Mouse (Mus musculus) liver, adult 2 months (tissue): ENCODE data around the gene Ripk3.
A peak's percentile ranks its signal among the peaks of the same experiment; 100 is the strongest.

Experiments
- CTCF ChIP-seq: fragments of 200-500 bp; IDR thresholded peaks from 2 replicates; pipeline ENCODE4 v1.5.1; 2011; ENCODE audit warnings: low read depth, low read length, control low read depth
- POLR2A ChIP-seq: fragments of 200-500 bp; IDR thresholded peaks from 2 replicates; pipeline ENCODE4 v1.6.1; 2011; ENCODE audit warnings: low read length, control low read depth; ENCODE audit not compliant: insufficient read depth; ENCODE audit errors: extremely low read depth

DNA sequence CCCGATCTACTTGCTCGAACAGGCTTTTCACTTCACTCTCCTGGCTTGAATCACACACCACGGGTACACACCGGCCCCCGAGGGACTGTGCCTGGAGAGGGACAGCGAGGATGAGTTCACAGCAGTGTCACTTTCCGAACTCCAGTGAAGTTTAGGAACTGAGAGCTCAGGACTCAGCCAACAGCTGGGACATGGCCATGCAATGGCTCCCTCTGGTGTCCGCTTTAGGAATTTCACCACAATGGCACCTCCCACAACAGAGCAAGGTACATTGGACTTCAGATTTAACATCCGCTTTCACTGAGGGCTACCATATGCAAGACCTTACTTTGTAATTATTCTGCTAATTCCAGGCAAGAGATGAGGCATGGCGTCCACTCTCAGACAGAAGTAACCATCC lies 45.0 kb downstream of the Ripk3 start:
- TF ChIP-seq POLR2A (no peak), CTCF (peak; percentile 97)
